Mouse (Mus musculus): ENCODE measurements around the gene Olfr644.

The Olfr644 gene

DNA sequence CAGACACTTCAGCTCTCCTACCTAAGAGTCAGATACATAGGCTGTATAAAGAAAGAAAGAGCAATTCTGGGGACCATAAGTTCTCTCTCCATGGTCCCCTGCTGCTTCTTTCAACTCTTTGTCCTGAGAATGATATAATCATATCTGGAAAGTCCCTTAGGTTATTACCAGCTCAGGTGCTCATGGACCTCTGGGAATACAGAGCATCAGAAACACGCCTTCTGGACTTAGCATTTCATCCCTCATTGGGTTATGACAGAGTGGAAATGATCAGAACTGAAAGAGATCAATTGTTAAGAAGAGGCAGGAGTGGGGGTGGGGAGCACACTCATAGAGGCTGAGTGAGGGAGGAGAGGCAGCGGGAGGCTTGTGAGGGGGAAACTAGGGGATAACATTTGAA is at the start of gene Olfr644:
Gene Olfr644, minus strand, starts transcription at position 101 of the 400 bp plus-strand sequence.
- no peak for DNase-seq (ENCODE audit: extremely low read depth, insufficient read length, low spot score)

DNA sequence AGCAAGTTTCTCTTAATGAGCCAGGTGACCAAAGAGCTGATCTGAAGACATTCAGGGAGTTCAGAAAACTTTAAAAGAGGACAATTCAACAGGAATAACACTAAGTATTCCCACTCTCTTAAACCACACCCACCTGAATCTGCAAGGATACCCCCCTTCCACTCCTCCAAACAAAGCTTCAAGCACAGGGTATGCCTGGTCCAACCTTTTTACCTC is 33.0 kb upstream of the Olfr644 start, which contains the start of gene Olfr646:
Gene Olfr646, plus strand, starts transcription at position 117 of the 216 bp plus-strand sequence.
- no peak for DNase-seq (ENCODE audit: extremely low read depth, insufficient read length, low spot score)

DNA sequence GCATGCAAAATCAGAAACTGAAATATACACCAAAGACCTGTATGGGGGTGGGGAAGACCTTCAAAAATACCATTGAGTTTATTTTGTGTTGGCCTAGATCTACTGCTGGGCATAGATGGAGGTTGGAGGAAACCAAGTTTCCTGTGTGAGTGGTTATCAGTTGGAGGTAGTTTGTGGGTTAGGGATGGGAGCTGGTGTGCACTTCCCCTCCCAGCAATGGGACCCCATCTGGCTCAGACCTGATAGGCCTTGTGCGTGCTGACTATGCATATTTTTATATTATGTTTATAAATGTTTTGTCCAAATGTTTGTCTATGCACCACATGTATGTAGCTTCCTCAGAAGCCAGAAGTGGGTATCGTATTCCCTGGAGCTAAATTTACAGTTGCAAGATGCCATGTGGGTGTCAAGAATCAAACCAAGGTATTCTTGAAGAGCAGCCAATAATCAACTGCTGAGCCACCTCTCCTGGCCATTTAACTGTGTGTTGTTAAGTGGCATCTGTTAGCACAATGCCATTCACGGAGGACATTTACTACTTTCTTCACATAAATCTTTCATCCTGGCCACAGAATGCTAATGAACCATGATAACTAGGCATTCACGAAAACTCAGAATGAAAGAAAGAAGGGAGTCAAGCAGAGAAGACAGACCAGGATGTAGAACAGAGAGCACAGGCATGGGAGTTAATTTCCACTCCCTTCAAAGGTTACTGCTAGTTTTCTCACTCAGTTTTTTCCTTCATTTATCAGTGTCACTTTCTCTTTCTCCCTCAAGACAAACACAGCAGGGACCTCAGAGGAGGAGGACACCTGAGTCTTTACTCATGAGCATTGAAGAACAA is 32.5 kb upstream of the Olfr644 start:
- DNase-seq (ENCODE audit: extremely low read depth, insufficient read length, low spot score): no peak

DNA sequence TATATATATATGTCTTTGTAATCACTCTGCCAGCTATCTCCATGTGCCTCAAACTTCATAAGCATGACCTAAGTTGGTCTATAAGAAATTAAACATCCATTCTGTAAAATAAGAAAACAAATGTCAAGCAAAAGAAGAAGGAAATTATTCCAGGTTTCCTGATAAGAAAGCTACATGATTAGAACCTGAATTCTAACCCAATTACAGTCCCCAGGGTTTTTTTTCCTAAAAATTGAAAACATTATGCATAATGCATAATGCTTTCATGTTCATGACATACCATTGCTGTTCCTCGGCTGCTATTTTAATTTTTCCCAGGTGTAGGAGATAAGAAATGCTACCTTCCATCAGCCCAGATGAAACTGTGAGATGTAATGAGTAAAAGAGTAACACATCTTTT is 13.7 kb upstream of the Olfr644 start, which contains the start of gene Olfr645:
Gene Olfr645, minus strand, starts transcription at position 101 of the 400 bp plus-strand sequence.
- no peak for DNase-seq (ENCODE audit: extremely low read depth, insufficient read length, low spot score)

DNA sequence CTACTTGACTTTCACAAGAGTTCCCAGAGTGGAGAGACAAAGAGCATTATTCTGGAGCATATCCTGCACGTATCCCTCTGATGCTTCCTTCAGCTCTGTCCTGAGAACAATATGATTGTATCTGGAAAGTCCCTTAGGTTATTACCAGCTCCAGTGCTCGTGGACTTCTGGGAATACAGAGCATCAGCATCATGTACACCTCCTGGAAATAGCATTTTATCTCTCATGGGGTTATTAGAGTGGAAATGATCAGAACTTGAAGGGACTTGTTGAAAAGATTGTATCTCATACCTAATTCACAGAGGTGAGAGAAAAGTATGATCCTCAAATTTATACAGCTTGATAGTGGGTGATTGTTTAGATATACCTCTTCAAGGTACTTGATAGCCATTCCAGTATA is 10.3 kb downstream of the Olfr644 start, which contains the start of gene 4930516K23Rik:
Gene 4930516K23Rik, minus strand, starts transcription at position 101 of the 400 bp plus-strand sequence.
- DNase-seq (ENCODE audit: extremely low read depth, insufficient read length, low spot score): no peak

DNA sequence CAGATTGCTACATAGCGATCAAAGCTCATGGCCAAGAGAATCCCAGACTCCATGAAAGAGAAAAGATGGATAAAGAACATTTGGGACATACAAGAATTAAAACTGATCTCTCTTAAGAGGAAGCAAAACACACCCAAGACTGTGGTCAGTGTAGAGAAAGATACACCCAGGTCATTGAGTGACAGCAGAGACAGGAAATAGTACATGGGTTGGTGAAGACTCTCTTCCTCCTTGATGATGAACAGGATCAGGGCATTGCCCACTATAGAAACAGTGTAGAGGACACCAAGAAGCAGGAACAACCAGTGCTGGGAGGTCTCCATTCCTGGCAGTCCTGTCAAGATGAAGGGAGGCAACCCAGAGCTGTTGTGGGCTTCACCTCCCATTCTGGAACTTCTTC is 12.5 kb downstream of the Olfr644 start:
- DNase-seq (ENCODE audit: extremely low read depth, insufficient read length, low spot score): no peak

DNA sequence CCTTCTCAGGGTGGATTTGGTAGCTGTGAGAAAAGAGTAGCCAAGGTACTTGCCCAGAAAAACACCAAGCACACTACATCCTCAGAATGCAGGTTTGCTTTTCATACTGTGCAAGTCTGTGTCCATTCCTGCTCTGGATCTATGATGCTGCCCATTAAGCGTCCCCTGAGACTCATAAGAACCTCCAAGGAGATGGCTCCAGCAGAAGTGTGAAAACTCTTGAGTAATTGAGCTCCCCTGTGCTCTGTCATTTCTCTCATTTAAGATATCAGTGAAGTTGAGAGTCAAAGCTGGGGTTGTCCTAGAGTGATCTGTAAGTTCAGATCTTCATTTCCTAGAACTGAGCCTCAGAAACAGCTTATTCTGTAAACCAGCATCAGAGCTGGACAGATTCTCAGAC is 19.1 kb downstream of the Olfr644 start, which contains the start of gene Olfr642:
Gene Olfr642, minus strand, starts transcription at position 101 of the 400 bp plus-strand sequence.
- no peak for DNase-seq (ENCODE audit: extremely low read depth, insufficient read length, low spot score)

DNA sequence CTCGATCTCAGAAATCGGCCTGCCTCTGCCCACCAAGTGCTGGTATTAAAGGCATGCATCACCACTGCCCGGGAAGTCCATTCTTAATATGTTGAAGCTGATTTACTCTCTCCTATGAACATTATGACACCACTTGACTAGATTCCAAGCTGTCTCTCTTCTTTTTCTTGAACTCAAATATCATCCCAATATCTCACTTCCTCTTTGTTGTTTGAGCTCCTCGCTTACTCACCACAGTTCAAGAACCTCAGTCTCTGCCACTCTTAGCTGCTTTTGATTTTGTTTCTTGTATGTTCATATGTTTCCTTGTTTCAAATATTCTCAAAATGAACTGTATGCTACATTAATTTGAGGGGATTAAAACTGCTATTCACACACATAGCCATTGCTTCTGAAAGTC is 20.9 kb downstream of the Olfr644 start:
- no peak for DNase-seq (ENCODE audit: extremely low read depth, insufficient read length, low spot score)

DNA sequence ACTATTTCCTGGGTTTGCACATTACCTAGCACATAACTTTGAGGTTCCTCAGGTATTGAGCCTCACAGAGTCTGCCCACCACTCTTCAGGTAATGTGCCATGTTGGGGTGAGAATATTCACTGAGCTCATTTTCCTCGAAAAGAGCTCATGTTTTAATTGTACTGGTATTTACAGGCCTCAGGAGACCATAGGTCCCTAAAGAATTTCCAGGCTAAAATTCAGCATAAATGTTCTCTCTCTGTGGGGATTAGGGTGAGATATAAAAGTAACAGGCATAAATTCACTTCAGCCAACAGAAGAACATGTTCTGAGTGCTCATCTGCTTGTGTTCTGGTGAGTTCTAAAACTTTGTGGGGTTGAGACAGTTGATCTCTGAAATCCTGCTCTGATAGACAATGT is 36.5 kb downstream of the Olfr644 start, which contains the start of gene Olfr641:
Gene Olfr641, plus strand, starts transcription at position 301 of the 400 bp plus-strand sequence.
- DNase-seq (ENCODE audit: extremely low read depth, insufficient read length, low spot score): no peak

DNA sequence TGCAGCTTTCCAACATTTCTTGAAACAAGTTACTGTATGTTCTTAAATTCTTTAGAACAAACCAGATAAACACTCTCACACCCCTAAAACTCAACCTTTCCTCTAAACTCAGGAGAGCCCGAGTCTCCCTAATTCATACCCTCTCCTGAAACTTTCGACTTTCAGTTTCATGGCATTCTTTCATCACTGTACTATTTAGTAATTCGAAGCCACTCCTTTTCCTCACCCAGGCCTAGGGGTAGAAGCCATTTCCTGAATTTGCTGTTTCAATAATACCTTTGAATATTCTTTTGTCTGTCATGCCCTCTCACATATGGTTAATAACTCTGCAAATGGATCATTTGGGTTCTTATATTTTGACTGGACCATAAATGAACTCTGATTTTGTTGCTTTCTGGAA is 44.7 kb downstream of the Olfr644 start:
- no peak for DNase-seq (ENCODE audit: extremely low read depth, insufficient read length, low spot score)

DNA sequence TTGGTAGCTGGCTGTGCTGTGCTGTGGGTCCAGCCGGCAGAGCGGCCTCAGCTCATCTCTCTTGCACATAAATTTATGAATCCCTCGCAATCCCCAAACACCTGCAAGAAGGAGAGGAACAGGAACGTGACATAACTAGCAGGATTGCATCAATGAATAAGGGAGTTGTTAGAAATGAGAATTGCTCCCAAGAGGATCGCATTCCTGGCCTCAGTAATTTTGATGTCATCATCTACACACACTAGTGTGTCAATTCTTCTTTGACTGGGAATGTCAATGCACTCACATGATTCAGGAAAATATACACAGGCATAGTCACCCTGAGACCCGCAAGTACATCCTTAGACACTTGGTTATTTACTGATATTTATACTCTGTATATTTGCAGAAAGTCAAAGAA is 46.2 kb downstream of the Olfr644 start, which contains the start of gene Olfr640:
Gene Olfr640, minus strand, starts transcription at position 101 of the 400 bp plus-strand sequence.
- DNase-seq (ENCODE audit: extremely low read depth, insufficient read length, low spot score): no peak

DNA sequence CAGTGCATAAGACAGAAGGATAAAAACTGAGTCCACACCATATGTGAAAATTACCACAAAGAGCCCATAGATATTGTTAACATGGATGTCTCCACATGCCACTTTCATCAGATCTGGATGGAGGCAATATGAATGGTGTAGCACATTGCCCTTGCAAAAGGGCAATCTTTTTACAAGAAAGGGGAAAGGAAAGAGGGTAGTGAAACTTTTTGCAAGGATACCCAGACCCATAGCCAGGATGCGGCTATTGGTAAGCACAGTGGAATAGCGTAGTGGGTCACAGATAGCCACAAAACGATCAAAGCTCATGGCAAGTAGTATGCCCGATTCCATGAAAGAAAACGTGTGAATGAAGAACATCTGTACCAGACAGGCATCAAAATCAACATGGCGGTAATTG is 50.0 kb downstream of the Olfr644 start:
- DNase-seq (ENCODE audit: extremely low read depth, insufficient read length, low spot score): no peak

DNA sequence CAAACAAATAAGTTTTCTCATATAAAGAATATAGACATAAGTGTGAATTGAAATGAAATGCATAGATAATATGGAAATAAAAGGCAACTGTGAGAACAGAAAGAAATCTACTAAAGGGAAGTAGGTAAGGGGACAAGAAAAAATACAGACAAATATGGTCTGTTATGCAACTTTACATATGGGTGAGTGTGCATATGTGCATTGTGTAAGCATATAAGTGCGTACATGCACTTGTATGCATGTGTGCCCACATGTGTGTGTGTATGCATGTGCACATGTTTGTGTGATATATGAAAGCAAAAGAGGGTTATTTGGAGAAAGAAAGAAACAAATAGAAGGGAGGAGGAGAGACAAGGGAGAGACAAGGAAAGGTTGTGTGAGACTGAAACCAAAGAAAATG is 52.7 kb downstream of the Olfr644 start:
- DNase-seq (ENCODE audit: extremely low read depth, insufficient read length, low spot score): no peak

DNA sequence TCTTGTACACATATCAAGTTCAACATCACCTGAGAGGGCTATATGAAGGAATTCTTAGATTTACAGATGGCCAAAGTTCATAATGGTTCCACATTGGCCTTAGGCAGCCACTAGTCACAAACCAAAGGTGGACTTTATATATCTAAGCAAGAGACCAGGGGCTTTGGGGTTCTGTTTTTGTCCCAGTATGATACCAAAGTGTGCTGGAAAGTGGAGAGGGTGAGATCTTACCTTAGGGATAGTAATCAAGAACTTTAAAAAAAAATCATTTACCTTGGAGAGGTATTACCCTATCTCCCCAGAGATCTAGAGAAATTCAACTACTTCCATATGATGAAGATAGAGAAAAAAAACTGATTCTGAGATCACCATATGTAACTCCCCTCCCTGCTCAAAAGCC is 54.5 kb downstream of the Olfr644 start, which contains the start of gene Olfr639:
Gene Olfr639, minus strand, starts transcription at position 101 of the 400 bp plus-strand sequence.
- no peak for DNase-seq (ENCODE audit: extremely low read depth, insufficient read length, low spot score)
